Mouse (Mus musculus): Measurements from ENCODE around the gene Fam155a.

- TF ChIP-seq CTCF (IDR thresholded peaks at IDR 0.05; ENCODE audit: borderline replicate concordance, insufficient read depth, low read length) (no peak), POLR2A (IDR thresholded peaks at IDR 0.05; ENCODE audit: low read depth, low read length) (no peak)
These were observed 335.5 kb downstream of the Fam155a start for GRCm38 (mm10) chr8:9435501-9435900.

Measured in embryonic fibroblast, embryonic 13.5 days (primary cell).